Mouse (Mus musculus) liver, adult 2 months (tissue): ENCODE data around the gene Pyy.

Experiments used
- CTCF ChIP-seq: fragments of 200-500 bp; IDR thresholded peaks from 2 replicates; pipeline ENCODE4 v1.5.1; 2011; ENCODE audit warnings: low read depth, low read length, control low read depth
- POLR2A ChIP-seq: fragments of 200-500 bp; IDR thresholded peaks from 2 replicates; pipeline ENCODE4 v1.6.1; 2011; ENCODE audit warnings: low read length, control low read depth; ENCODE audit not compliant: insufficient read depth; ENCODE audit errors: extremely low read depth

DNA sequence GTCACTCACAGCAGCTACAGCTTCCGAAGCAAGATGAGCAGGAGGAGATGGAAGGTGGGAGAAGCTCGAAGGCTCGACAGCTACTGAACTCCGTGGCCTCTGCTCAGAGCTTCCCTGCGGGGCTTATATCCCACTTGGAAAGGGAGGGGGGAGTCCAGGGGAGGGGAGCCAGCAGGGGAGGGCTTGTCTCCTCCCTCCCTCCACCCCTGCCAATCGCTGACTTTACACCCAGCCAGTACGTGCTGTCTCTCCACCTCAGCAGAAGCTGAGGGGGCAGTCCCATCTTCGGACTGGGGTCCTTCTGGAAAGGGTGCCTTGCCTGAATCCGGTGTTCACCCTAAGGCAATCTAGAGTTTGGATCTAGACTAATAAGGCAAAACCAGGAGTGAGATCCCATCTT is at the start of gene Pyy:
- TF ChIP-seq CTCF (no peak), POLR2A (no peak)
